Mouse (Mus musculus) cerebellum, adult 18-20 months (tissue): Measurements from ENCODE around the gene Slc35f5.

Source experiments
- DNase-seq, 2 experiments: peaks; one replicate each; pipeline ENCODE4 v3.0.0; 2021

Slc35f5 gene

GRCm38 (mm10) chr1:125575458-125576114, 15.2 kb downstream of the Slc35f5 start:
- DNase-seq, result no peak

DNA sequence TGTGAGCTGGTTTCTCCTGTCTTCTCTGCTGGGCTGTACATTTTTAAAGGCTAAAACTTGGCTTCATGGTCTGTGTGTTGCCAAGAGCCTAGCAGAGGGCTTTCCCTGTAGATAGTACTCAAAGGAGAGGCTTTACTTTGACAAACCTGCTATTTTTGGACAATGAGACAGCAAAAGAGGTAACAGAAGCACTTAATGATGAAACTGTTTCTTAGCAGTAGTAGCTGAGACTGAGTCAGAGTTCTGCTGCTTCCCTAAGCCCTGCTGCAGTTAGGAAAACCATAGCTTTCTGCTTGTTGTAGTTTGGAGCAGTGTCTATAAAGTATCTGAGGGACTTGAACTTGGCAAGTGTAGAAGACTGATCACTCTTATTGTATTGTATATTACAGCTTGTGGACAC, 16.6 kb downstream of the Slc35f5 start:
- no peak for DNase-seq

DNA sequence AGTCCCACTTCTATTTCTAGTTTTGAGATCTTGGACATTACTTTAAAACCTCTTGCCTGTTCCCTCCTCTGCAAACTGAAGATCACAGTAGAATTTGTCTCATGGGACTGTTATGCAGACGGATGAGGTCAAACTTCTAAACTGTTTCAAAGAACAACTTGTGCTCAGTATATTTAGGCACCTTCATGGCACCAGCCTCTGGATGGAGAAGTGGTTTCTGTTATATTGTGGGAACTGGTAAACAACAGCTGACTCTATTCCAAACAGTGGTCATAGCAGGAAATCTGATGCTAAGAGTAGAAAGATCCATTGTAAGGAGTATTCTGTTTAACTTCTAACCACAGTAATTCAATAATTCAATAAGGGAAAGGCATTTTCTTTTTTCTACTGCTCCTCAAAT, 17.7 kb downstream of the Slc35f5 start:
- no peak for DNase-seq

- DNase-seq, result no peak
These were observed 20.7 kb downstream of the Slc35f5 start for GRCm38 (mm10) chr1:125581134-125581533.

GRCm38 (mm10) chr1:125603620-125604019, 43.2 kb downstream of the Slc35f5 start:
- no peak for DNase-seq

DNA sequence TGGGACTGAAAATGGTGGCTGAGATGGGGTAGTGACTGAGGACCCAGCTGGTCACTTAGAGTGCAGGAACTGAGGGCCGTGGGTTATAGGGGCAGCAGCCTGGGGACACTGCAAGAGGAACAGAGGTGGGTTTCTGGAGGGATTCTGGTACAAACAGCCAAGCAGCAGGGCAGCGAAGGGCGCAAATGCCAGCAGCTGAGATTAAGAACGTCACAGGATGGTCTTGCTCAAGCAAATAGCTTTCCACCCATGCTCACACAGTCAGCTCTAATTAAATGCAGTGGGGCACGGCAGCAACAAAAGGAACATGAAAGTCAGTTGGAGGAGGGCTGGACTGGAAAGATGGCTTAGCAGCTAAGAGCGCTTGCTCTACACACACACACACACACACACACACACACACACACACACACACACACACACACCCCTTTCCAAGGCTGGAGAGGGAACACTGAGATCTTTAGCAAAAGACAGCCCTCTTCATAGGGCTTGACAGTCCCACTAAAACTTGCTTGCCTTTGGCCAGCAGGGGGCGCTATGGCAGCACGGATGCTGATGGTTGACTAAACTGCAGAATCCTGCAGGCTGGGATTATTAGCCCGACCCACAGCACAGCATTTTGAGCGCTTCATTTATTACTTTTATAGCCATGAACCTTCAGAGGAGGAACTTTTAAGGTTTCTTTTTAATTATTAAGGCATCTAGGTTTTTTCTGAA, 46.9 kb downstream of the Slc35f5 start:
- peak; percentile 75 to 85 for DNase-seq

GRCm38 (mm10) chr1:125624376-125625076, 64.1 kb downstream of the Slc35f5 start:
- no peak for DNase-seq

- DNase-seq, result peak in 1 of 2 experiments; percentile 3
These were observed 79.3 kb downstream of the Slc35f5 start for GRCm38 (mm10) chr1:125639501-125640253.

- peak; percentile 21 to 23 for DNase-seq
These were observed 83.2 kb downstream of the Slc35f5 start for GRCm38 (mm10) chr1:125643643-125644042.
